Mouse (Mus musculus) hindbrain, embryonic 14.5 days (tissue): ENCODE measurements around the gene Sbno2. TPM values are rescaled to one million over a fixed set of nuclear protein-coding genes. Genes with fewer than 3 reads are reported as not detected.
A peak's percentile ranks its signal among the peaks of the same experiment; 100 is the strongest.

Experiments
- ATAC-seq: fragments of 200-750 bp; cut with Nextera tagmentation; 2 replicates; pipeline ENCODE4 v1.8.0; 2017; ENCODE audit warnings: moderate number of reproducible peaks, mild to moderate bottlenecking, moderate TSS enrichment, moderate library complexity; ENCODE audit not compliant: low FRiP score
- DNase-seq: peaks from one replicate; pipeline ENCODE4 v3.0.0-alpha.2; 2015; ENCODE audit warnings: low spot score
- H3K27ac ChIP-seq: fragments of 300-500 bp; sonication (generic); 2 replicates; pipeline ENCODE4 v1.5.1; 2014; ENCODE audit warnings: mild to moderate bottlenecking, moderate library complexity
- H3K27me3 ChIP-seq: fragments of 300-500 bp; sonication (generic); 2 replicates; pipeline ENCODE4 v1.6.1; 2014; ENCODE audit warnings: mild to moderate bottlenecking, low read length, mixed read lengths; ENCODE audit not compliant: control insufficient read depth, insufficient read depth
- H3K36me3 ChIP-seq: fragments of 300-500 bp; sonication (generic); replicated peaks from 2 replicates; pipeline ENCODE4 v1.6.1; 2014; ENCODE audit not compliant: control insufficient read depth, insufficient read depth
- H3K4me1 ChIP-seq: fragments of 300-500 bp; sonication (generic); replicated peaks from 2 replicates; pipeline ENCODE4 v1.6.1; 2014; ENCODE audit warnings: antibody characterized with exemption, low read length, mixed read lengths; ENCODE audit not compliant: control insufficient read depth, insufficient read depth
- H3K4me2 ChIP-seq: fragments of 300-500 bp; sonication (generic); replicated peaks from 2 replicates; pipeline ENCODE4 v1.6.1; 2014; ENCODE audit warnings: mild to moderate bottlenecking, moderate library complexity
- H3K4me3 ChIP-seq: fragments of 300-500 bp; sonication (generic); replicated peaks from 2 replicates; pipeline ENCODE4 v1.5.1; 2014; ENCODE audit warnings: mild to moderate bottlenecking, low read length
- H3K9ac ChIP-seq: fragments of 300-500 bp; sonication (generic); 2 replicates; pipeline ENCODE4 v1.6.1; 2014
- H3K9me3 ChIP-seq: fragments of 300-500 bp; sonication (generic); 2 replicates; pipeline ENCODE4 v1.6.1; 2016; ENCODE audit warnings: low read length; ENCODE audit not compliant: control insufficient read depth
- WGBS: fragments of 180-500 bp; shearing (Covaris S2); extraction: QIAGEN DNeasy Blood & Tissue Kit; methylation state at CpG from one replicate; pipeline ENCODE4 v1.1.7; 2014; 5-methylcytosine and 5-hydroxymethylcytosine counted together
- polyA plus RNA-seq: library from polyadenylated mRNA; unstranded; fragments of >200 nt; fragmentation: Nextera tagmentation; extraction: Ambion mirVana; gene quantifications from 2 replicates; pipeline ENCODE4 v1.2.1, GENCODE M21; 2014

The Sbno2 gene
- polyA plus RNA-seq, 1 experiment from 2014 or later: 12.6 TPM

DNA sequence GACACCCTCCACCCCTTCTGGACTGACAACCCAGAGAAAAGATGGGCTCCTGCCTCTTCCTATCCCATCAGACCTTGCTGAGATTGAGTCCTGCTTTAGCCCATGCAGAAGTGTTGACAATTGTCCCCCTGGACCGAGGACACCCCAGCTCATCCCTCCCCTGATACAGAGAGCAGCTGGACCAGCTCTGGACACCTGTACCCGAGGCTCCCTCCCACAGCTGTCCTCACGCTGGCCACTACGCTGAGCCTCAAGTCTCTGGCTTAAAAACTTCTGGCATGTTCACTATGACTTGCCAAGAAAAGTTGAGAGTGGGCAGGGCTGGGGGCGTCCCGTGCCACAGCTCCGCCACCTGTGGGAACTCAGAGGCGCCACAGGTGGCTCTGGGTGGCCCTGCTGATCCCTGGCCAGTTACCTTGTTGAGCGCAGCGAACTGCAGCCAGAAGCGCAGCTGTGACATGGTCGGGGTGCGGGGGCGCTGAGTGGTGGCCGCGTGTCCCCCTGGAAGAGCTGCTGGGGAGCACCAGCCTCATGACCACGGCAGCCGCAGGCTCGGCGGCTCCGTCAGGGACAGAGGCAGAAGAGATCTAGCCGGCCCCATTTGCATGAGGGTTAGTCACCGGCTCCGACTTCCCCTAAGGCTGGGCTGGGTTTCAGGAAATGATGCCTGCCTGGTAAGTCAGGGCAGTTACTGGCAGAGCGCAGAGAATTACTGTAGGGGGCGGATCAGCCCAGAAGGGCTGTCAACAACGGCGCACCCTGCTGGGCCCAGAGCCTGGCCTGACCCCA, 30.4 kb downstream of the Sbno2 start:
- DNase-seq (no peak), ATAC-seq (no peak)
- H3K36me3 ChIP-seq: peaks cover 14% of the 10 kb centered on the region
- WGBS: 19% methylated on average over 28 of the region's 28 CpGs
- no peak overlapping the region for H3K9ac ChIP-seq
- H3K27ac ChIP-seq: no peak overlapping the region
- H3K9me3 ChIP-seq: no peaks in the 10 kb centered on the region
- peak overlapping the region; percentile 15; the same call in 1 of the 2 replicates for H3K4me2 ChIP-seq
- H3K4me1 ChIP-seq: peaks cover 4% of the 10 kb centered on the region; the same call in 1 of the 2 replicates
- no peak overlapping the region for H3K4me3 ChIP-seq
- H3K27me3 ChIP-seq: no peaks in the 10 kb centered on the region

DNA sequence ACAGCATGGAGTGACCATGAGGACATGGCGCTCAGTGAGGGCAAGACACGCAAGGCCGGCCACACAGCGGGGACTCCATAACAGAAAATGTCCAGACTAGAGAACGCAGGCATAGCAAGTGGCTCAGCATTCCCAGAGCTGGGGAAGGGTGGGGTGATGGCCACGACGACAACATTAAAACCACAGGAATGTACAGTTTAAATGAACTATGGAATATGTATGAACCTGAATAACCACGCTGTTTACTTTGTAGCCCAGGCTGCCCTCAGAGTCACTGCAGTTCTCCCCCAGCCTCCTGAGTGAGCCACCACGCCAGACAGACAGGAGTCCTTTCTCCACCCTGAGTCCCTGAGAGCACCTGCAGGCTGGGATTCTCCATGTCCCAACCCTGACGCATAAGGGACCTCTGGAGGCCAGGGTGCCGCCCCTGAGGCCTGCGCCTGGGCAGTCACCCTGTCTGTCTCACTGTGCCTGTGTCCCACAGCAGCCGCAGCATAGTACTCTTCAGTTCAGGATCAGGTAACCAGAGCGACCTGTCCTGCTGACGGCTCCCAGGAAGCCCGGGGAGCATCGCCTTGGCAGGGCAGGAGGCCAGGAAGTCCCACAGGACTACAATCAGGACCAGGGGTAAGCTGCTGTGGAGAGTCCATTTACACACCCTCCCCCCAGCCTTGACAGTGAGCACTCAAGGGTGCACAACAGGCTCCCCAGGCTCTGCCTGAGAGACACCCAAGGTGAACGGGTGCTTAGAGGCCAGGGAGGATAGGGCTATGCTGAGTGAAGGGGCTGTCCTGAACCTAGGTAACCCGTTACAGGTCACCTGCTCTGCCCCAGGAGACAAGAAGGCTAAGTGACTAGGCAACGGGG, 32.5 kb downstream of the Sbno2 start:
- no peak overlapping the region for H3K4me2 ChIP-seq
- H3K27me3 ChIP-seq: no peaks in the 10 kb centered on the region
- no peak overlapping the region for H3K27ac ChIP-seq
- no peak overlapping the region for H3K4me3 ChIP-seq
- no peaks in the 10 kb centered on the region; the same call in 1 of the 2 replicates for H3K36me3 ChIP-seq
- no peak overlapping the region for H3K9ac ChIP-seq
- ATAC-seq (no peak), DNase-seq (no peak)
- WGBS: 81% methylated on average over 20 of the region's 20 CpGs
- no peaks in the 10 kb centered on the region for H3K9me3 ChIP-seq
- peaks cover 4% of the 10 kb centered on the region; the same call in 1 of the 2 replicates for H3K4me1 ChIP-seq

DNA sequence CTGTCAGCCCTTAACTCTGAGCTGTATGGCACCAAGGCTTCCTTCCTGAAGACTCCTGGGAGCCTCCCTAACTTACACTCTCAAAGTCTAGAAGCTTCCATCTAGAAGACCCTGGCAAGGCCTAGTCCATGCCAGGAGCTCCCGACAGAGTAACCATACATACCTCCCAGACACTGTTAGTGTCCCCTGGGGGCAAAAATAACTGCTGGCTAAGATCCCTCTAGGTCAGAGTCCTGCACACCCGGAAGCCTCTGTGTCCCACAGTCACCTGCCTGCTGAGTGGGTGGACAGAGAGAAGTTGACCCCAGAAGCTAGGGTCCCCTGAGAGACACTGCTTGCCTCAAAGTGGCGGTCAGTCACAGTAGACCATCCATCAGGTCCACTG, 33.9 kb downstream of the Sbno2 start:
- H3K4me2 ChIP-seq: no peak overlapping the region
- no peak overlapping the region for H3K4me3 ChIP-seq
- no peak overlapping the region for H3K27ac ChIP-seq
- 80% methylated on average over 3 of the region's 3 CpGs for WGBS
- no peaks in the 10 kb centered on the region for H3K27me3 ChIP-seq
- H3K9me3 ChIP-seq: no peaks in the 10 kb centered on the region
- peaks cover 4% of the 10 kb centered on the region; the same call in 1 of the 2 replicates for H3K4me1 ChIP-seq
- no peaks in the 10 kb centered on the region; the same call in 1 of the 2 replicates for H3K36me3 ChIP-seq
- no peak overlapping the region for H3K9ac ChIP-seq
- ATAC-seq: no peak
- no peak for DNase-seq

DNA sequence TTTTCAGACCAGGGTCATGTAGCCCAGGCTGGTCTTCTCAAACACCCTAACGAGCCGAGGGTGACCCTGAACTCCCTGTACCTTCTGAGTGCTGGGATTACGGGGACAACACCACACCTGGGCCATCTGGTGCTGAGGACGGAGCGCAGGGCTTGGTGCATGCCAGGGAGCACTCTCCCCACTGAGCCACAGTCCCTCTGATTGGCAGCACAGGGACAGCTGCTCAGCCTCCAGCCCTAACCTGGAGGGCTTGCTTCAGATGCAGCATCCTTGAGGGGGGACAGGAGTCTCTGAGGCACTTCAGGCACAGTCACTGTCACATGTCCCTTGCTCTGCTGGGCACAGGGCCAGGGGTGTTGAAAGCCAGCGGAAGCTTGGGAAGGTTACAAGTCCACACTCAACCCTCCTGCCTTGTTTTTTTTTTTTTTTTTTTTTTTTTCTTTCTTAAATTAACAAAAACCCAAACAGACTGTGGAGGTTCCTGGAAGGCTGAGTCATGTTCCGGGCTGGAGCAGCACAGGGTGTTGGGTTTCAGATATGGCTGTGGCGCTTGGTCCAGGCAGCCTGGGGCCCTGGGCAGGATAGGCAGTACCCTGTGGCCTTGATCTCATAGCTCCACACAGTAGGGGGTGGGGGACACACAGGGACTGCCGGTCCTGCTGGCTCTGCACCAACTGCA, 34.4 kb downstream of the Sbno2 start:
- Histone ChIP-seq H3K9me3 (no peaks in the 10 kb centered on the region), H3K4me3 (no peak overlapping the region), H3K4me1 (peaks cover 4% of the 10 kb centered on the region; the same call in 1 of the 2 replicates), H3K27me3 (no peaks in the 10 kb centered on the region), H3K27ac (no peak overlapping the region), H3K9ac (no peak overlapping the region), H3K36me3 (no peaks in the 10 kb centered on the region; the same call in 1 of the 2 replicates), H3K4me2 (no peak overlapping the region)
- DNase-seq (no peak), ATAC-seq (no peak)
- WGBS: 65% methylated on average over 9 of the region's 9 CpGs

DNA sequence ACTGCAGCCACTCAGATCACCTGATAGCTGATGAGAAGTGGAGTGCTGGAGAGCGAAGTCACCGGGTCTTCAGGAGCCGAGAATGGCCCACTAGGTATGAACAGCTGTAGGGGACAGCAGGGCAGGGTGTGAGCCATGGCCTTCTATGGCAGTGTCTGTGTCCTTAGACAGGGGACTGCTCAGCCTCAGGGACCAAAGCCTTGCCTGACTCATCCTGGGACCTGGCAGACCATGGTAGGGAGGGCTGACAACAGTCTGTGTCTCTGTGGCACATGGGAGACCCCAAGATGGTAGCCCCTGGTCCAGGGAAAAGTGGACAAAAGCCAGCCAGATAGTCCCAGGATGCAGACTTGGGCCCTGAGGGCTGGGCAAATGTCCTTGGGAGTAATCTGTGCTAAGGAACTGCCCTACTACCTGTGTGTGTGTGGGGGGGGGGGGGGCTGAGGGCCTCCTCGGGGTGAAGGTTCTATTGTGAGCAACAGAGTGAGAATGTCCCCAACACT, 35.4 kb downstream of the Sbno2 start:
- Histone ChIP-seq H3K9me3 (no peaks in the 10 kb centered on the region), H3K4me3 (no peak overlapping the region), H3K4me2 (no peak overlapping the region), H3K27ac (no peak overlapping the region), H3K4me1 (peaks cover 4% of the 10 kb centered on the region; the same call in 1 of the 2 replicates), H3K27me3 (no peaks in the 10 kb centered on the region), H3K9ac (no peak overlapping the region), H3K36me3 (peaks cover 3% of the 10 kb centered on the region; the same call in 1 of the 2 replicates)
- ATAC-seq: no peak
- 90% methylated on average over 4 of the region's 4 CpGs for WGBS
- no peak for DNase-seq

DNA sequence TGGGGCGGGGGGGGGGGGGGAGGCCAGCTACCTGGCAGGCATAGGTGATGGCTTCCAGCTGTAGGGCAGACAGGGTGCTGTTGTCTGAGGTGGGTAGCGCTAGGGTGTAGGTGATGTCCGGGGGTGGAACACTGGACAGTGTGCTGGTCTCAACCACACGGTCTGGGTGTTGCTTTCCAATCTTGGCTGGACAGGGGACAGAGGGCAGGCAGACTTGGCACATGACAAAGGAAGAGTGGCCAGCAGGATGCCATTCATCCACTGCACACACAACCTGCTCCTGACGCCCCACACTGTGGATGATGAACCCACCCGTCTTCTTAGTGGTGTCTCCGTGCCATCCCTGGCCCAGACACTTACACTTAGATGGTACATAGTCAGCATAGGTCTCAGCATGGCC, 36.1 kb downstream of the Sbno2 start:
- no peak for ATAC-seq
- no peak overlapping the region for H3K4me3 ChIP-seq
- no peak overlapping the region for H3K27ac ChIP-seq
- H3K9me3 ChIP-seq: no peaks in the 10 kb centered on the region
- H3K27me3 ChIP-seq: no peaks in the 10 kb centered on the region
- peaks cover 4% of the 10 kb centered on the region for H3K36me3 ChIP-seq
- H3K4me1 ChIP-seq: peaks cover 4% of the 10 kb centered on the region; the same call in 1 of the 2 replicates
- DNase-seq: no peak
- H3K9ac ChIP-seq: no peak overlapping the region
- WGBS: 86% methylated on average over 6 of the region's 7 CpGs
- no peak overlapping the region for H3K4me2 ChIP-seq

DNA sequence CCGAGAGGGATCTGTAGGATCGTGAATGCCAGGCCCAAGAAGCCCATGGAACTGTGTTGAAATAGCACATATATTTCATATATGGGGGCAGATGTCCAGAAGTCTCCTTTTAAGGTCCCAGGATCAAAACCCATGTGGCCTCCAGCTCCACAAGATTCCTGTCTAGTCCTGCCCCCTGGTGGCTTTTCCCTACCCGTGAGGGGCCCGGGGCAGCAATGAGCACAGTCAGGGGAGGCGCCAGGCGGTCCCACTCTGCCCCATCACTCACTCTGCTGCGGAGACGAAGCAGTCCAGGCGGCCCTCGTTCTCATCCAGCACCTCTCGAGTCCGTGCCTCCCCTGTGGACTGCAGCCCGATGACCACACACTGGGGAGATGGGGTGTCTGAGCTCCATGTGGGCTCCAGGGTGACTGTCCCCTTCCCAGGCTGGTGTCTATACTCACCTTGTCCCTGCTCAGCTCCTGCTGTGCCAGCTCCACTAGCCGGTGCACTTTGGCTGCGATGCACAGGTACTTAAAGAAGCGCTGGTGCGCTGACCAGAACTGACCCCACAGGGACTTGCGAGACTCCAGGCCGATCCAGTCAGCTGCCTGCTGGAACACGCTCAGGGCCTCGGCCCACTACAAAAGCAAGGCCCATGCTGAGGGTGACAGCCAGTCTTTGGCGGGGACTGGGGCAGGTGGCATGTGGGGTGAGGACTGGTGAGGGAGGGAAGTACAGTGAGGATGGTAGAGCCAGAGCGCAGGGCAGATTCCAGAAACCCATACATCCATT, 41.3 kb downstream of the Sbno2 start:
- Histone ChIP-seq H3K9me3 (no peaks in the 10 kb centered on the region), H3K9ac (no peak overlapping the region), H3K4me2 (no peak overlapping the region), H3K4me1 (no peaks in the 10 kb centered on the region), H3K27me3 (no peaks in the 10 kb centered on the region), H3K36me3 (peaks cover 54% of the 10 kb centered on the region), H3K4me3 (no peak overlapping the region), H3K27ac (0 out of 2 replicates have a peak overlapping the region, but pooled peaks have one; percentile 57)
- no peak for DNase-seq
- 75% methylated on average over 23 of the region's 23 CpGs for WGBS
- ATAC-seq: no peak

DNA sequence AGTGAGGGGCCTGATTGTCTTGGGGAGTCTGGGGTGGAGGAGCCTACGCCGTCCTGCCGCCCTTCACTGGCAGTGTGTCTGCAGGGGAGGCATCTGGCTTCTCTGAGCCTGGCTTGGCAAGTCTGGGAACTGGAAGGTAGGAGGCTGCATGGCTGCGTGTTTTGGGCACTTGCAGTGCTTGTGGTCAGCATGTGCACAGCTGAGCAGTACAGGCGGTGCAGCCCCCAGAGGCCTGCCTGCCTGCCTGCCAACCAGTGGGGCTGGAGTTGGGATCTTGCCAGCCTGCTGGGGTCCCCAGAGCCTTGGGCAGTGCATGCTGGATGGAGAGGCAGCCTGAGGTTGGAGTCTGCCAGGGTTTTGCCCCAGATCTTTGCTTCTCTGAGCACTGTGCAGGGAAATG, 42.3 kb downstream of the Sbno2 start:
- no peaks in the 10 kb centered on the region for H3K9me3 ChIP-seq
- DNase-seq (peak; percentile 29), ATAC-seq (peak; percentile 16; the same call in 1 of the 2 replicates)
- H3K36me3 ChIP-seq: peaks cover 60% of the 10 kb centered on the region
- H3K27me3 ChIP-seq: no peaks in the 10 kb centered on the region
- no peak overlapping the region for H3K4me3 ChIP-seq
- H3K4me2 ChIP-seq: no peak overlapping the region
- H3K4me1 ChIP-seq: no peaks in the 10 kb centered on the region
- 66% methylated on average over 5 of the region's 5 CpGs for WGBS
- H3K9ac ChIP-seq: no peak overlapping the region
- 0 out of 2 replicates have a peak overlapping the region, but pooled peaks have one; percentile 57 for H3K27ac ChIP-seq
